Mouse (Mus musculus): ENCODE measurements around the gene Apbb2.

GRCm38 (mm10) chr5:66262475-66262874, 356.1 kb downstream of the Apbb2 start:
- TF ChIP-seq POLR2A (IDR thresholded peaks at IDR 0.05; ENCODE audit: low read depth, low read length) (no peak), CTCF (IDR thresholded peaks at IDR 0.05; ENCODE audit: borderline replicate concordance, insufficient read depth, low read length) (no peak)

Measured in embryonic fibroblast, embryonic 13.5 days (primary cell).